Mouse (Mus musculus): ENCODE results near the gene Axin2.
A peak's percentile ranks its signal among the peaks of the same experiment; 100 is the strongest.

The Axin2 gene

GRCm38 (mm10) chr11:108906590-108907254, 13.4 kb upstream of the Axin2 start:
- no peak for DNase-seq

GRCm38 (mm10) chr11:108909396-108910195, 10.6 kb upstream of the Axin2 start:
- DNase-seq, result no peak

GRCm38 (mm10) chr11:108910328-108910886, 9.7 kb upstream of the Axin2 start:
- no peak for DNase-seq

GRCm38 (mm10) chr11:108910903-108911302, 9.2 kb upstream of the Axin2 start:
- DNase-seq, result no peak

GRCm38 (mm10) chr11:108912174-108912573, 8.0 kb upstream of the Axin2 start:
- DNase-seq, result no peak

GRCm38 (mm10) chr11:108917422-108918324, 2.5 kb upstream of the Axin2 start:
- no peak for DNase-seq

- DNase-seq, result peak; percentile 70
These were observed 722 bp downstream of the Axin2 start for GRCm38 (mm10) chr11:108920636-108921505.

- peak; percentile 41 for DNase-seq
These were observed 1.6 kb downstream of the Axin2 start for GRCm38 (mm10) chr11:108921506-108922455.

GRCm38 (mm10) chr11:108922511-108923187, 2.5 kb downstream of the Axin2 start:
- no peak for DNase-seq

GRCm38 (mm10) chr11:108923188-108923575, 3.0 kb downstream of the Axin2 start:
- DNase-seq, result no peak

GRCm38 (mm10) chr11:108923781-108924180, 3.6 kb downstream of the Axin2 start:
- DNase-seq, result no peak

- DNase-seq, result no peak
These were observed 4.2 kb downstream of the Axin2 start for GRCm38 (mm10) chr11:108924346-108924745.

GRCm38 (mm10) chr11:108925202-108925601, 5.1 kb downstream of the Axin2 start:
- DNase-seq, result peak; percentile 92

- no peak for DNase-seq
These were observed 5.7 kb downstream of the Axin2 start for GRCm38 (mm10) chr11:108925826-108926225.

GRCm38 (mm10) chr11:108926345-108927092, 6.4 kb downstream of the Axin2 start:
- DNase-seq, result no peak

- no peak for DNase-seq
These were observed 6.9 kb downstream of the Axin2 start for GRCm38 (mm10) chr11:108927093-108927444.

- no peak for DNase-seq
These were observed 7.9 kb downstream of the Axin2 start for GRCm38 (mm10) chr11:108928096-108928495.

GRCm38 (mm10) chr11:108928752-108929151, 8.6 kb downstream of the Axin2 start:
- DNase-seq, result no peak

GRCm38 (mm10) chr11:108929176-108929575, 9.0 kb downstream of the Axin2 start:
- DNase-seq, result no peak
